Mouse (Mus musculus): ENCODE results near the gene Rab6b. TPM values are rescaled to one million over a fixed set of nuclear protein-coding genes. Genes with fewer than 3 reads are reported as not detected.

Gene Rab6b
- polyA plus RNA-seq, 1 experiment = not detected

GRCm38 (mm10) chr9:103207846-103208245 is 96.3 kb downstream of the Rab6b start:
- no peak for TF ChIP-seq GATA1 (IDR thresholded peaks at IDR 0.05; ENCODE audit: low read length)

- TF ChIP-seq GATA1 (IDR thresholded peaks at IDR 0.05; ENCODE audit: low read length) = no peak
Measured at GRCm38 (mm10) chr9:103208802-103209423, 97.3 kb downstream of the Rab6b start.

GRCm38 (mm10) chr9:103212654-103213420 is 101.2 kb downstream of the Rab6b start:
- no peak for TF ChIP-seq GATA1 (IDR thresholded peaks at IDR 0.05; ENCODE audit: low read length)

- no peak for TF ChIP-seq GATA1 (IDR thresholded peaks at IDR 0.05; ENCODE audit: low read length)
Measured at GRCm38 (mm10) chr9:103213631-103214030, 102.0 kb downstream of the Rab6b start.

GRCm38 (mm10) chr9:103214281-103214680 is 102.7 kb downstream of the Rab6b start:
- TF ChIP-seq GATA1 (IDR thresholded peaks at IDR 0.05; ENCODE audit: low read length) = no peak

- TF ChIP-seq GATA1 (IDR thresholded peaks at IDR 0.05; ENCODE audit: low read length) = no peak
Measured at GRCm38 (mm10) chr9:103224721-103225120, 113.1 kb downstream of the Rab6b start.

- TF ChIP-seq GATA1 (IDR thresholded peaks at IDR 0.05; ENCODE audit: low read length) = no peak
Measured at GRCm38 (mm10) chr9:103225464-103225863, 113.9 kb downstream of the Rab6b start.

- no peak for TF ChIP-seq GATA1 (IDR thresholded peaks at IDR 0.05; ENCODE audit: low read length)
Measured at GRCm38 (mm10) chr9:103226806-103227205, 115.2 kb downstream of the Rab6b start.

- no peak for TF ChIP-seq GATA1 (IDR thresholded peaks at IDR 0.05; ENCODE audit: low read length)
Measured at GRCm38 (mm10) chr9:103227760-103228159, 116.2 kb downstream of the Rab6b start.

- no peak for TF ChIP-seq GATA1 (IDR thresholded peaks at IDR 0.05; ENCODE audit: low read length)
Measured at GRCm38 (mm10) chr9:103228370-103229003, 116.9 kb downstream of the Rab6b start.

GRCm38 (mm10) chr9:103229037-103229867 is 117.7 kb downstream of the Rab6b start:
- TF ChIP-seq GATA1 (IDR thresholded peaks at IDR 0.05; ENCODE audit: low read length) = no peak

GRCm38 (mm10) chr9:103230151-103230951 is 118.8 kb downstream of the Rab6b start, which contains the start of the genes Gm20425 and Trf:
Gene Gm20425 (minus strand): TSS chr9:103230307.
Gene Trf (minus strand): TSS chr9:103230444.
- TF ChIP-seq GATA1 (IDR thresholded peaks at IDR 0.05; ENCODE audit: low read length) = no peak

GRCm38 (mm10) chr9:103232232-103233005 is 120.8 kb downstream of the Rab6b start:
- TF ChIP-seq GATA1 (IDR thresholded peaks at IDR 0.05; ENCODE audit: low read length) = no peak

GRCm38 (mm10) chr9:103233006-103233395 is 121.4 kb downstream of the Rab6b start:
- TF ChIP-seq GATA1 (IDR thresholded peaks at IDR 0.05; ENCODE audit: low read length) = no peak

Data from G1E-ER4 (cell line).